Mouse (Mus musculus) lung, postnatal 0 days (tissue): ENCODE measurements around the gene Saxo1. TPM values are rescaled to one million over a fixed set of nuclear protein-coding genes. Genes with fewer than 3 reads are reported as not detected.
A peak's percentile ranks its signal among the peaks of the same experiment; 100 is the strongest.

Experiments
- ATAC-seq: fragments of 200-750 bp; cut with Nextera tagmentation; 2 replicates; pipeline ENCODE4 v1.8.0; 2017; ENCODE audit warnings: moderate library complexity
- DNase-seq: peaks from one replicate; pipeline ENCODE4 v3.0.0-alpha.2; 2016; ENCODE audit warnings: low spot score
- H3K27ac ChIP-seq: fragments of 300-500 bp; sonication (generic); 2 replicates; pipeline ENCODE4 v1.5.1; 2014; ENCODE audit warnings: antibody characterized with exemption, mild to moderate bottlenecking, low read length, mixed read lengths
- H3K27me3 ChIP-seq: fragments of 300-500 bp; sonication (generic); replicated peaks from 2 replicates; pipeline ENCODE4 v1.6.1; 2014; ENCODE audit warnings: low read length, mixed read lengths; ENCODE audit not compliant: insufficient read depth
- H3K36me3 ChIP-seq: fragments of 300-500 bp; sonication (generic); 2 replicates; pipeline ENCODE4 v1.6.1; 2014; ENCODE audit warnings: low read length, mixed read lengths; ENCODE audit not compliant: insufficient read depth
- H3K4me1 ChIP-seq: fragments of 300-500 bp; sonication (generic); 2 replicates; pipeline ENCODE4 v1.6.1; 2014; ENCODE audit warnings: antibody characterized with exemption, low read depth, low read length, mixed read lengths; ENCODE audit not compliant: insufficient read depth
- H3K4me2 ChIP-seq: fragments of 300-500 bp; sonication (generic); replicated peaks from 2 replicates; pipeline ENCODE4 v1.6.1; 2014; ENCODE audit warnings: low read depth, mild to moderate bottlenecking, low read length, moderate library complexity, mixed read lengths
- H3K4me3 ChIP-seq: fragments of 300-500 bp; sonication (generic); 2 replicates; pipeline ENCODE4 v1.5.1; 2014; ENCODE audit warnings: low read depth, low read length
- H3K9ac ChIP-seq: fragments of 300-500 bp; sonication (generic); replicated peaks from 2 replicates; pipeline ENCODE4 v1.6.1; 2014; ENCODE audit warnings: low read depth, mild to moderate bottlenecking
- H3K9me3 ChIP-seq: fragments of 300-500 bp; sonication (generic); 2 replicates; pipeline ENCODE4 v1.6.1; 2016; ENCODE audit warnings: low read length, mixed read lengths
- CTCF ChIP-seq: IDR thresholded peaks from 2 replicates; pipeline ENCODE4 v1.5.1; 2016; ENCODE audit warnings: antibody characterized with exemption, mild to moderate bottlenecking
- EP300 ChIP-seq: IDR thresholded peaks from 2 replicates; pipeline ENCODE4 v1.6.1; 2016; ENCODE audit warnings: antibody characterized with exemption, mild to moderate bottlenecking, control low read depth
- WGBS: fragments of 180-500 bp; shearing (Covaris S2); extraction: QIAGEN DNeasy Blood & Tissue Kit; methylation state at CpG from one replicate; pipeline ENCODE4 v1.1.7; 2014; 5-methylcytosine and 5-hydroxymethylcytosine counted together
- polyA plus RNA-seq: library from polyadenylated mRNA; unstranded; fragments of >200 nt; fragmentation: Nextera tagmentation; extraction: Ambion mirVana; gene quantifications from 2 replicates; pipeline ENCODE4 v1.2.1, GENCODE M21; 2015

Gene Saxo1
- polyA plus RNA-seq, 1 experiment from 2014 or later = 0.06 TPM

GRCm38 (mm10) chr4:86406501-86407199 lies 151.5 kb downstream of the Saxo1 start:
- H3K9me3 ChIP-seq = no peaks in the 10 kb centered on the region

GRCm38 (mm10) chr4:86401116-86401515 lies 157.0 kb downstream of the Saxo1 start:
- Histone ChIP-seq H3K27ac (no peak overlapping the region), H3K4me3 (no peak overlapping the region), H3K9me3 (no peaks in the 10 kb centered on the region), H3K27me3 (no peaks in the 10 kb centered on the region), H3K9ac (no peak overlapping the region), H3K36me3 (no peaks in the 10 kb centered on the region), H3K4me1 (no peaks in the 10 kb centered on the region), H3K4me2 (no peak overlapping the region)
- DNase-seq (no peak), ATAC-seq (no peak)
- TF ChIP-seq EP300 (no peak), CTCF (no peak)
- WGBS = 22% methylated on average over 3 of the region's 3 CpGs

More at GRCm38 (mm10) chr4:86406501-86407199, 151.5 kb downstream of the Saxo1 start:
- Histone ChIP-seq H3K27ac (no peak overlapping the region), H3K27me3 (no peaks in the 10 kb centered on the region), H3K4me1 (no peaks in the 10 kb centered on the region), H3K4me2 (no peak overlapping the region), H3K9ac (no peak overlapping the region), H3K4me3 (no peak overlapping the region), H3K36me3 (no peaks in the 10 kb centered on the region)
- no peak for DNase-seq
- 25% methylated on average over 7 of the region's 7 CpGs for WGBS
- ATAC-seq = no peak
- TF ChIP-seq CTCF (no peak), EP300 (no peak)

GRCm38 (mm10) chr4:86397470-86397869 lies 160.7 kb downstream of the Saxo1 start:
- no peaks in the 10 kb centered on the region for H3K4me1 ChIP-seq
- ATAC-seq (no peak), DNase-seq (no peak)
- H3K9ac ChIP-seq = no peak overlapping the region
- H3K4me3 ChIP-seq = no peak overlapping the region
- no peaks in the 10 kb centered on the region for H3K9me3 ChIP-seq
- 57% methylated on average over 2 of the region's 2 CpGs for WGBS
- no peak overlapping the region for H3K27ac ChIP-seq
- no peak overlapping the region for H3K4me2 ChIP-seq
- H3K27me3 ChIP-seq = no peaks in the 10 kb centered on the region
- TF ChIP-seq EP300 = no peak
- no peaks in the 10 kb centered on the region for H3K36me3 ChIP-seq

DNA sequence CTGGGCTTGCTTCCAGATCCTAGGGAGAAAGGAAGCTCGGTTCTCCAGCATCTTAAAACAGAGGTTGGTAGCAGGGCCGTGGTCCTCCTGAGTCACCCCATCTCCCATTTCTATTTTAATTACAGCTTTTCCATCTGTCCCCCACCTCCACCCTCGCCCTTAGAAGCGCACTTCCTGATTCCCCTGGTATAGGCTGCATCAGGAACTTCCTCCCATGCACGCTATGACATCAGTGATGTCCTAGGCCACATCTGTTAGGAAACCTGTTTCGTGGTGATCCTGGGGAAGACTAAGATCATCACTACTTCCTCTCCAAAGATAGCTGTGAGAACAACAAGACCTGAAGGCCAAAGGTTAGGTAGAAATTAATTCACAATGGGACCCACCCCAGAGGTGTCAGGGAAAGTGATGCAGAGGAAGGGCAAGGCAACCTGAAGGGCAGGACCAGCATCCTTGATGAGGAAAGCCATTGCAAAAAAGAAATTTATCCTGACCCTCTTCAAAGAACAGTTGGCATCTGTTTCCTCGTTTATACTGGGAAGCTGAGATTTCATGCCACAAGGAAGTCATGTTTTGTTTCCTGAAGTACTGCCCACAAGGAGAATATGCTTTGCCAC lies 161.3 kb downstream of the Saxo1 start:
- no peak overlapping the region for H3K4me2 ChIP-seq
- 55% methylated on average over 7 of the region's 7 CpGs for WGBS
- H3K4me3 ChIP-seq = no peak overlapping the region
- no peaks in the 10 kb centered on the region for H3K27me3 ChIP-seq
- DNase-seq (peak; percentile 40), ATAC-seq (peak; percentile 59)
- no peaks in the 10 kb centered on the region for H3K36me3 ChIP-seq
- no peak overlapping the region for H3K27ac ChIP-seq
- no peak overlapping the region for H3K9ac ChIP-seq
- no peaks in the 10 kb centered on the region for H3K4me1 ChIP-seq
- TF ChIP-seq EP300 (peak; percentile 47), CTCF (no peak)
- no peaks in the 10 kb centered on the region for H3K9me3 ChIP-seq

GRCm38 (mm10) chr4:86395636-86396035 lies 162.5 kb downstream of the Saxo1 start:
- no peaks in the 10 kb centered on the region for H3K9me3 ChIP-seq
- 88% methylated on average over 6 of the region's 6 CpGs for WGBS
- no peak overlapping the region for H3K9ac ChIP-seq
- DNase-seq = no peak
- no peaks in the 10 kb centered on the region for H3K36me3 ChIP-seq
- H3K4me3 ChIP-seq = no peak overlapping the region
- no peak for TF ChIP-seq EP300
- no peak for TF ChIP-seq CTCF
- ATAC-seq = no peak
- H3K27ac ChIP-seq = no peak overlapping the region
- H3K4me2 ChIP-seq = no peak overlapping the region
- H3K4me1 ChIP-seq = no peaks in the 10 kb centered on the region
- no peaks in the 10 kb centered on the region for H3K27me3 ChIP-seq

Other genes with a start within 250 kb of the Saxo1 start
- 57.3 and 60.0 TPM in 2 replicates for gene Rraga, start 17.3 kb upstream of the Saxo1 start, polyA plus RNA-seq
- 4.7 and 5.3 TPM in 2 replicates for gene Haus6, start 53.7 kb upstream of the Saxo1 start, polyA plus RNA-seq
- gene Plin2, start 111.7 kb upstream of the Saxo1 start, polyA plus RNA-seq = 220 and 252 TPM in 2 replicates
- 3.6 and 5.3 TPM in 2 replicates for gene Dennd4c, start 190.2 kb upstream of the Saxo1 start, polyA plus RNA-seq